Mouse (Mus musculus) neural tube, embryonic 14.5 days (tissue): ENCODE measurements at regions not wholly inside any gene's neighbourhood (a gene's known extent, or its start where the extent isn't known, plus 50 kb on each side); places are given as distances from the start of the nearest gene placed in this dataset.
"Not testable (repeated sequence)": the region's sequence is repeated elsewhere in the genome, so short reads cannot be mapped to it uniquely, and the experiment has no call there.

Experiments
- ATAC-seq: fragments of 200-750 bp; cut with Nextera tagmentation; 2 replicates; pipeline ENCODE4 v1.8.0; 2017; ENCODE audit warnings: low read depth, mild to moderate bottlenecking, moderate TSS enrichment, moderate library complexity
- H3K27ac ChIP-seq: fragments of 300-500 bp; sonication (generic); 2 replicates; pipeline ENCODE4 v1.5.1; 2014; ENCODE audit warnings: low read depth, mild to moderate bottlenecking, control low read depth, low read length, moderate library complexity, mixed read lengths
- H3K27me3 ChIP-seq: fragments of 300-500 bp; sonication (generic); 2 replicates; pipeline ENCODE4 v1.6.1; 2014; ENCODE audit warnings: low read length; ENCODE audit not compliant: control insufficient read depth, insufficient read depth
- H3K36me3 ChIP-seq: fragments of 300-500 bp; sonication (generic); 2 replicates; pipeline ENCODE4 v1.6.1; 2014; ENCODE audit warnings: low read length, mixed read lengths; ENCODE audit not compliant: control insufficient read depth, insufficient read depth
- H3K4me1 ChIP-seq: fragments of 300-500 bp; sonication (generic); 2 replicates; pipeline ENCODE4 v1.6.1; 2014; ENCODE audit warnings: low read length; ENCODE audit not compliant: control insufficient read depth, insufficient read depth
- H3K4me2 ChIP-seq: fragments of 300-500 bp; sonication (generic); 2 replicates; pipeline ENCODE4 v1.6.1; 2014; ENCODE audit warnings: mild to moderate bottlenecking, low read depth, low read length, control low read depth
- H3K4me3 ChIP-seq: fragments of 300-500 bp; sonication (generic); 2 replicates; pipeline ENCODE4 v1.5.1; 2014; ENCODE audit warnings: low read depth, low read length, control low read depth, mixed read lengths
- H3K9ac ChIP-seq: fragments of 300-500 bp; sonication (generic); replicated peaks from 2 replicates; pipeline ENCODE4 v1.6.1; 2014; ENCODE audit warnings: low read depth, mild to moderate bottlenecking, control low read depth, low read length, mixed read lengths
- H3K9me3 ChIP-seq: fragments of 300-500 bp; sonication (generic); 2 replicates; pipeline ENCODE4 v1.6.1; 2016; ENCODE audit warnings: low read length; ENCODE audit not compliant: control insufficient read depth
- WGBS: fragments of 180-500 bp; shearing (Covaris S2); extraction: QIAGEN DNeasy Blood & Tissue Kit; methylation state at CpG from one replicate; pipeline ENCODE4 v1.1.7; 2014; 5-methylcytosine and 5-hydroxymethylcytosine counted together

DNA sequence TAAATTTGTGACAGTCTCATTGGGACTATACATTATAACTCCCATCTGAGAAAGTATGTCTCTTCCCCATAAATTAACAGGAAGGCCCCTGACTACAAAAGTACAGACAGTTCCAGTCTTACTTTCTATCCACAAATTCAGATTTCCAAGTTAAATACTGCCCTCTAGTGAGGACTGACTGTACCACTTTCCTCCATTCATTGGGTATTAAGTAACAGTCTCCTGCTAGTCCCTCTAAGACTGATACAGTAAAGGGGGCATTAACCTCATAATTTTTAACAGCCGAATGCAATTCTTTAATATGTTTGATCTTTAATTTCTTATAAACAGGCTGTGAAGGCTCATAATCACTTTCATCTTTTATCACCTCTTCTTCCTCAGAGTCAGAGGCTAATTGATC, 131.0 kb upstream of the Adcyap1 start:
- H3K4me1 ChIP-seq, H3K4me3 ChIP-seq, H3K36me3 ChIP-seq, H3K9me3 ChIP-seq, H3K9ac ChIP-seq, H3K27ac ChIP-seq, H3K27me3 ChIP-seq, H3K4me2 ChIP-seq: not testable (repeated sequence)
- ATAC-seq = peak; percentile 56
- 53% methylated on average over 1 of the region's 1 CpGs for WGBS

DNA sequence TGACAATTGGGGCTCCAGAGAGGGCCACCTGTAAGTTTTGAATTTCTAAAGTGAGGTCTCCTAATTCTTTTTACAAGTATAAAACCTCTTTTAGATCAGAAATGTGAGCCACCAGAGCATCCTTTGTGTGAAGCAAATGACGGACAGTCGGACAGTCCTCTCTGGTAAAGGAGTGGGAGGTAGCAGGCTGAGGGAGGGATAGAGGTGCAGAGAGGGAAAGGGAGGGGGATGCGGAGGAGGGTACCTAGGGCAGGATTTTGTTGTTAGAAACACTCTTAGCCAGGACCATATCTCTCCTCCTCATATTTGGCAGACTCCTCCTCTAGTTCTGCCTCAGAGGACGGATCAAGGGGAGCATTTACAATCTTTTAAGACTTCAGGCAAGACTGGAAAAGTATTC, 130.3 kb upstream of the Adcyap1 start:
- Histone ChIP-seq H3K36me3 (no peaks in the 10 kb centered on the region), H3K4me2 (no peak overlapping the region), H3K4me1 (no peaks in the 10 kb centered on the region), H3K4me3 (no peak overlapping the region), H3K27me3 (no peaks in the 10 kb centered on the region), H3K9ac (no peak overlapping the region), H3K9me3 (no peaks in the 10 kb centered on the region), H3K27ac (no peak overlapping the region)
- ATAC-seq = no peak
- WGBS = 35% methylated on average over 4 of the region's 4 CpGs

- no peaks in the 10 kb centered on the region for H3K27me3 ChIP-seq
- H3K9me3 ChIP-seq = no peaks in the 10 kb centered on the region
- H3K27ac ChIP-seq = no peak overlapping the region
- ATAC-seq = no peak
- H3K9ac ChIP-seq = no peak overlapping the region
- WGBS = 67% methylated on average over 1 of the region's 1 CpGs
- H3K4me2 ChIP-seq = no peak overlapping the region
- H3K4me1 ChIP-seq = no peaks in the 10 kb centered on the region
- H3K36me3 ChIP-seq = no peaks in the 10 kb centered on the region
- H3K4me3 ChIP-seq = no peak overlapping the region
Measured at GRCm38 (mm10) chr17:93084048-93084447, 114.8 kb upstream of the Adcyap1 start.

DNA sequence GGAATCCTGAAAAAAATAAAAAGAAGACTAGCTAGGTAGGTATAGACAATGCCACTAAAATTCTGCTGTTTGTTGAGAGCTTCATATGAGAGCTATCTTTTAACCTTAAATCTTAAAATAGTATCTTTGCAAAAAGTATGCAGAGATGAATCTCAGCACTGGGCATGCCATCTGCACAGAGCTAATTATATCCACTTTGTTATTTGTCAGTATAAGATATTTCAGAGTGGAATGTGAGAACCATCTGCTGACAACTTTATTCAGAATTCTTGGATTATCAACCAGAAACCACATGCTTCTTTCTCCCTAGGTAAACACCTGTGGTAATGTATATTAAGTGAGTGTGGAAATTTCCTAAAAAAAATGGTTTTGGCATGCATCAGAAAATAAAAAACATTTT, 94.3 kb upstream of the Adcyap1 start:
- Histone ChIP-seq H3K4me3 (no peak overlapping the region), H3K4me2 (no peak overlapping the region), H3K9ac (no peak overlapping the region), H3K27me3 (no peaks in the 10 kb centered on the region), H3K27ac (no peak overlapping the region), H3K4me1 (no peaks in the 10 kb centered on the region), H3K9me3 (no peaks in the 10 kb centered on the region), H3K36me3 (no peaks in the 10 kb centered on the region)
- no peak for ATAC-seq

DNA sequence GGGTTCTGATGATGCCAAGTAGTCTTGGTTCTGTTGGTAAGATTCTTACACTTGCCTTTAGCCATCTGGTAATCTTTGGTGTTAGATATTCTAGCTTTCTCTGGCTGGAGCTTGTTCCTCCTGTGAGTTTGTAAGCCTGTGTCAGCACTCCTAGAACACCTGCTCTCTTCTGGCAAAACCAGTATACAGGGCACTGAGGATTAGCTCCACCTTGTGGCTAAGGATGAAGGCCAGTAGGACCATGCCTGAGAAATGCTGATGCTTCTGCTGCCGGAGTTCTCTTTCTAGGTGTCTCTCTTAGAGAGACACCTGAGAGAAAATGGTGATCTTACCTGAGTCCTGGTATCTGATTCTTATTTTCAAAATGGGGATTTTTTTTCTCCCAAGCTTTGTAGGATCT, 58.8 kb upstream of the Adcyap1 start:
- no peak for ATAC-seq
- Histone ChIP-seq H3K9ac (no peak overlapping the region), H3K9me3 (no peaks in the 10 kb centered on the region), H3K4me2 (no peak overlapping the region), H3K4me1 (no peaks in the 10 kb centered on the region), H3K4me3 (no peak overlapping the region), H3K27ac (no peak overlapping the region), H3K27me3 (no peaks in the 10 kb centered on the region), H3K36me3 (no peaks in the 10 kb centered on the region)
- WGBS = 61% methylated on average over 1 of the region's 1 CpGs

GRCm38 (mm10) chr17:93141125-93141524, 57.7 kb upstream of the Adcyap1 start:
- Histone ChIP-seq H3K4me1 (no peaks in the 10 kb centered on the region), H3K27me3 (no peaks in the 10 kb centered on the region), H3K27ac (no peak overlapping the region), H3K9ac (no peak overlapping the region), H3K9me3 (no peaks in the 10 kb centered on the region), H3K4me3 (no peak overlapping the region), H3K36me3 (no peaks in the 10 kb centered on the region), H3K4me2 (no peak overlapping the region)
- ATAC-seq = peak; percentile 75; the same call in 1 of the 2 replicates
- WGBS = 26% methylated on average over 3 of the region's 3 CpGs
